Mouse (Mus musculus) left cerebral cortex, postnatal 14 days (tissue): ENCODE results near the gene Ddx56. TPM values are rescaled to one million over a fixed set of nuclear protein-coding genes. Genes with fewer than 3 reads are reported as not detected.

ENCODE experiments used
- DNase-seq, 2 experiments: peaks; one replicate each; pipeline ENCODE4 v3.0.0; 2021 to 2022; ENCODE audit warnings: low spot score in 2 of 2, mixed read lengths in 1 of 2
- intact Hi-C: fragments of 180-260 bp; cut with DNase I; formaldehyde crosslinking; loops from one replicate; pipeline ENCODE4 v1.15.1; 2025
- long read RNA-seq, 2 experiments: library from polyadenylated mRNA; stranded (forward); transcript quantifications; one replicate each; pipeline ENCODE4 v2.0.0; 2021
- total RNA-seq, 2 experiments: library from RNA; stranded (reverse); gene quantifications; 2 replicates each; pipeline ENCODE4 v1.2.3; 2021

The Ddx56 gene
- 10 to 100 TPM; 46.2 to 47.3 TPM for total RNA-seq
- long read RNA-seq, experiment 1, transcript Ddx56-201 (14 exons, 1,956 nt): major isoform, 61 of 79 reads
- long read RNA-seq, experiment 1, partial matches to known transcripts: 0 of 79 reads
- long read RNA-seq, experiment 1, other reads (novel, unspliced or antisense): 18 of 79 reads
- long read RNA-seq, experiment 2, transcript Ddx56-201 (14 exons, 1,956 nt): major isoform, 50 of 70 reads
- long read RNA-seq, experiment 2, partial matches to known transcripts: 4 of 70 reads
- long read RNA-seq, experiment 2, other reads (novel, unspliced or antisense): 16 of 70 reads

DNA sequence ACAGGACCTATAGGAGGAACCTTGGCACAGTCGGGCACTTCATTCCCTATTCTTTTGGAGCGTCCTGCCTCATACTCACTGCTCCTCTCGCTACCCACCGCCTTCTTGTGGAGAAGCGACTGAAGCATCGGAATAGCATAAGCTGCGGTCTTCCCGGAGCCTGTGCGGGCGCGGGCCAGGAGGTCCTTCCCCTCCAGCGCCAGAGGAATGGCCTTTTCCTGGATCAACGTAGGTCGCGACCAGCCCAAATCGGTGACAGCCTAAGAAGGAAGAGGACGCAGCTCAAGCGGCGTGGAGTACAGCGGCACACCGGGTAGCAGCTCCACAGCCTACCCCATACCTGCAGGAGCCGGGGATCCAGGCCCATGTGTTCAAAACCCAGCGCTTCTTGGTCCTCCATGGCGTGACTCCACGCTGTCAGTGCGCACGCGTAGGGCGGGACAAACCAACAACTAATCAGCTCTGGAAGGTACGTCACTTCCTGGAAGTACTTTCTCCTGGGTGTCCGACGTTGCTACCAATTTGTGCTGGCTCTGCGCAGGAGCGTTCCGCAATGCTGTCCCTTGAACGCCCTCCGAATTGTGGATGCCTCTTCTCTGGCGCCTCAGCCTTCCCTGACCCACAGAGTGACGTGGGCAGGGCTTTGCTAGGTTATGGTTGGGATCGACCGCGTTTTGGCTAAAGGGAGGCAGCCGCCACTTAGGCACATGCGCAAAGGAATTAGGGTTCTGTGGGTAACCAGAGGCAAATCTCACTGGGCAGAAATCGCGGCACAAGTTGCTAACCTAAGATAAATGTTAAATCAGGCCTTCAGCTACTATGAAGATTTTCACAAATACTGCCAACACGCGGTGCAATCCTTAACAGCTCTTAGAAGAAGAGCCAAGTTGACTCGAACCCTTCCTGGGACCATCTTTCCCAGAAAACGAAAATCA is at the start of gene Ddx56:
Gene Ddx56 (minus strand): TSS at position 453 of the 935 bp plus-strand sequence.
- intact Hi-C loops: no loop called here
- peak; percentile 92 to 97 for DNase-seq

DNA sequence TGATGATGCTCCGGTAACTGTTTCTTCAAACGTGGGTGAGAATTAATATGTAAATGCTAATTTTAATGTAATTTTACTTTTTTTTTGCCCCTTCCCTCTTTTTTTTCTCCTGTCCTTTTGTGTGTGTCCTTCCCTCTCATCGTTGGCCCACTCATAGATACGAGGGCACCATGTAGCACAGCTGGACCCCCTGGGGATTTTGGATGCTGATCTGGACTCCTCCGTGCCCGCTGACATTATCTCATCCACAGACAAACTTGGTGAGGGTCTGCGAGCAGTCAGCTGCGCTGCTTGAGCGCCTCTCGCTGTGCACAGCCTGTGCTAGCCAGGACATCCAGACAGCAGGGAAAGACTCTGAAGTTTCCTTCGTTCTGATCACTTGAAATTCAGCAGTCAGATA is 49.2 kb upstream of the Ddx56 start:
- intact Hi-C loops: no loop called here
- no peak for DNase-seq

DNA sequence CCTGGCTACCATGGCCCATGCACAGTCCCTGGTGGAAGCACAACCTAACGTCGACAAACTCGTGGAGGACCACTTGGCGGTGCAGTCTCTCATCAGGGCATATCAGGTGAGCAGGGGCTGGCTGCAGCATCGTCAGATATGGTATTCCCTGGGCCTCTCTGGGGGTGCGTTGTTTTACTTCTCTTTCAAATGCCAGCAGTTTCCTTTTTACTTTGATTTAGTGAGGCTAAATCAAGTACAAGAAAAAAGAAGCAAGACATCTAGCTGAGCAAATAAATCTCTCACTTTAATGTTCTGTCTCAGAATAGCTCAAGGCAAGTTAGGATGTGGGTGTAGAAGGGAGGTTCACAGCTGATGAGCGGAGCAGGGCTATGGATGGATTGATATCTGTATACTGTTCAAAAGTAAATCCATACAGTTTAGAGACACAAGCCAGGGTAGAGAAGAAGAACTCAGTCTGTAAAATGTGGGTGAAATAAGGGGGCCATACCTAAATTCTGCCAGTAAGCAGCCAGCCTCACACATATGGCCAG is 46.4 kb upstream of the Ddx56 start:
- intact Hi-C loops: no loop called here
- peak; percentile 21 to 54 for DNase-seq

DNA sequence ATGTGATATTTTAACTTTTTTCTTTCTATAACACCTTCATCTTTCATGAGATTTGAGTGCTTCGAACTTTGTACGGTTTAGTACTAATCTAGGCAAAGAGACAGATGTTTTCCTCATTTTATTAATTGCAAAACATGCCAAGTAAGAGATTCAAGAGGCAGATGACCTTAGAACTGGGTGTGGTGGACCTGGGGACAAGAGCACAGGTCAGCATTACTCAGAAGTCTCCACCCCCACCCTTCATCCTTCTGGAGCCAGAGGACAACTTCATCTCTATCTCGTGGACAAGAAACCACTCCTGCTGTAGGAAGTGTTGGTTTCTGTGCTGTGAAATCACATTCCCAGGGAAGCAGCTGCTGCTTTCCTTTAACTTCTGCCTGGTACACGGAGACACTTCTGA is 40.6 kb upstream of the Ddx56 start:
- no peak for DNase-seq
- intact Hi-C loops: no loop called here

DNA sequence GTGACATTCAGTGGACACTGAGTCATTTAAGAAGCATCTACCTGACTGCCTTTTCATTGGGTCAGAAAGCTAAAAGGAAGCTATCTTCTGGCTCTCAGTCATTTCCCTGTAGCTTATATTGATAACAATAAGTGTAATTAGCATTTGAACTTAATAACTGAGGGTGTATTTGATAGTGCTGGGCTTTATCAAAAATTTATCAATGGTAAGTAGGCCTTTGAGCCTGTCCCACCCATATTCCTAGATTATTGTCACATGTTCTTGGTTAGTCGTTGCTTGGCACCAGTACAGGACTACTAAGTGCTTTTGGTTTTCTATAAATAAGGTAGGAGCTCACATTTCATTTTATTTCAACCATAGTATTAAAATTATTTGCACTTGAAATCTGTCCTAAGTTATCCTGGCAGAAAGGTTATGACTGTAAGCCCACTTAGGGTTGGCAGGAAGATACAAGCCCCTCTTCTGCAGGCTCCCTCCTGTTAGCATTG is 38.4 kb upstream of the Ddx56 start:
- DNase-seq: no peak
- intact Hi-C loops: no loop called here

DNA sequence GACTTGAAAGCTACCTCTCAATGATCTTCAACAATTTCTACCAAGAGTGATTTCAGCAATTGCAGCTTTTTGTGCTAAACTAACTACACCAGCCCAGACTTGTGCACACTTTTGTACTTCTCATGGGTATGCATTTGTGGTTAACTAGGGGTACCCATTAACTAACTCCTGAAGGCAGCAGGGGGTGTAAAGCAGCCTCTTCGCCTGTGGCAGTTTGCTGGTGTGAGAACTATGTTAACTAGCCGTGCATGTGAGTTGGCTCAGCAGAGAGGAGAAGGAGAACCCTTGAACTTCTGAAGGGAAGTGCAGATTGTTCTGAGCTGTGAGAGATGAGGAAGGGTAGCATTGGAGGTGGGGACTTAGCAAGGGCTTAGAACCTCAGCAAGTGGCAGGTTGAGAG is 35.2 kb upstream of the Ddx56 start:
- no peak for DNase-seq
- intact Hi-C loops: no loop called here

DNA sequence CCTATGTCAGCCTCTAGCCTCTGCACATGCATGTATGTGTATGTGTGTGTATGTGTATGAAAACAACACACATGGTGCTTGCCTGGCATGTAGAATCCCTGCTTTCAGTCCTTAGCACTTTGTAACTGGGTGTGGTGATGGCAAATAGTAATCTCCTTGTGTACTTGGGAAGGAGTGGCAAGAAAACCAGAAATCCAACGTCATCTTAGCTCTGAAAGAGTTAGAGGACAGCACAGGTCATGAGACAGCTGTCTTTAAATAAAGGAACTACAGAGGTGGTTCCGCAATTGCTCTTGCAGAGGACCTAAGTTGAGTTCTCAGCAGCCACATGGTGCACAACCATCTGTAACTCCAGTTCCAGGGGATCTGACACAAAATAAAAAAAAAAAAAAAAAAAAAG is 31.9 kb upstream of the Ddx56 start:
- intact Hi-C loops: no loop called here
- no peak for DNase-seq

DNA sequence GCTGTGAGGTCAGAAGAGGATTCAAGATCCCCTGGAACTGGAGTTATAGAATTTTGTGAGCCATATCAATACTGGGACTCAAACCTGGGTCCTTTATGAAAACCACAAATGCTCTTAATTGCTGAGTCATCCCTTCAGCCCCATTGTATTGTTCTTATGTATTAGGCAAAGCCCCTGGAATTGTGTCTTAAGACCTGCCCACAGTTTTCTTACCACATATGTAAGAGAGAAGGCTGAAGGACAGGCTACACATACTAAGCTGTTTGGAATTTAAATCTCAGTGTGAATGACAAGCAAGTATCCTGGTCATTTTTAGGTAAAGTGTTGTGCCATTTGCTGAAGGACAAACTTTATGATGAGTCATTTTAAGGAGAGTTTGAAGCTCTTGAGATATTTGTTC is 28.5 kb upstream of the Ddx56 start:
- intact Hi-C loops: no loop called here
- no peak for DNase-seq

DNA sequence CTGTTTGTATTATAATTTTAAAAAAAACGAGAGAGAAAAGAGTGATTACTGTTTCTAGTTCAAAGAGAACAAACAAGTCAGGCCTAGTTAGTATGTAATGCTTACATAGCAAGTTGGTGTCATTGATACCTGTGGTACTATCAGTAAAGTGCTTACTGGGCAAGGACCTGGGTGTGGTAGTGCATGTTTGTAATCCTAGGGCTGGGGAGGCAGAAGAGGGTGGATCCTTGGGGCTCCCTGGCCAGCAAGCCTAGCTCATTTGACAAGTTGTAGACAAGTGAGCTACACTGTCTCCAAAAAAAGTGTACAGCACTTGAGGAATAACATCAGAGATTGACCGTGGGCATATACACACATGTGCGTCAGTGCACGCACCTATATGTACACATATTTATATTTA is 27.1 kb upstream of the Ddx56 start:
- intact Hi-C loops: no loop called here
- no peak for DNase-seq

DNA sequence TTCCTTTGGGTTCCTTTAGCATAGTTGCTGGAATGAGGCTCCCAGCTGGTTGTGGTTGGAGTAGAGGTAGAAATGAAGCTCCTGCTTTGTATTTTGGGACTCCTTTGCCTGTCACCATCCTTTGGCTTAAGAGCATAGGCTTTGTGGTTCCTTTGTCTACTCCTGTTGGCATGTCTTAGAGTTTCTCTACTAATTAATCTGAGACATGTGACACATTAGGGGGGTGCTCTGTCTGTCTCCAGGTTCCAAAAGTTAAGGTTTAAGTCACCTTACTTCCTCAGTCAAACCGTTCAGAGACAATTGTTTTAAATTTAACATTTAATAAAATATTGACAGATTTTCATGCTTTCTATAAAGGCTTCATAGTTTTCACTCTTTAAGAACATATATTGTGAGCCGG is 26.0 kb upstream of the Ddx56 start:
- DNase-seq: no peak
- intact Hi-C loops: no loop called here

DNA sequence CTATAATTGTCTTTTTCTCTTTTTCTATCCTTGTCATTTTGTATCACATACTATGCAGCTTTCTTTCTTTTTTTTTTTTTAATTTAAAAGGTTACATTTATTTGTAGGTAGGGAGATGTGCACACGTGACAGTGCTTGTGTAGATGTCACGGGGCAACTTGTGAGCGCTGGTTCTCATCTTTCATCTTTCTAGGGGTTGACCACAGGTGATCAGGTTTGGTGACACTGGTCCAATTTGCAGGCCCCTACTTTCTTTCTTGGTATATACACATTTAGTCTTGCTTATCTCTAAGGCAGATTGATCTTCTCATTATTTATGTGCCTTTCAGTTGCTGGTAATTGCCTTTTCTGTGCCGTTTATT is 25.4 kb upstream of the Ddx56 start:
- intact Hi-C loops: no loop called here
- DNase-seq: no peak

DNA sequence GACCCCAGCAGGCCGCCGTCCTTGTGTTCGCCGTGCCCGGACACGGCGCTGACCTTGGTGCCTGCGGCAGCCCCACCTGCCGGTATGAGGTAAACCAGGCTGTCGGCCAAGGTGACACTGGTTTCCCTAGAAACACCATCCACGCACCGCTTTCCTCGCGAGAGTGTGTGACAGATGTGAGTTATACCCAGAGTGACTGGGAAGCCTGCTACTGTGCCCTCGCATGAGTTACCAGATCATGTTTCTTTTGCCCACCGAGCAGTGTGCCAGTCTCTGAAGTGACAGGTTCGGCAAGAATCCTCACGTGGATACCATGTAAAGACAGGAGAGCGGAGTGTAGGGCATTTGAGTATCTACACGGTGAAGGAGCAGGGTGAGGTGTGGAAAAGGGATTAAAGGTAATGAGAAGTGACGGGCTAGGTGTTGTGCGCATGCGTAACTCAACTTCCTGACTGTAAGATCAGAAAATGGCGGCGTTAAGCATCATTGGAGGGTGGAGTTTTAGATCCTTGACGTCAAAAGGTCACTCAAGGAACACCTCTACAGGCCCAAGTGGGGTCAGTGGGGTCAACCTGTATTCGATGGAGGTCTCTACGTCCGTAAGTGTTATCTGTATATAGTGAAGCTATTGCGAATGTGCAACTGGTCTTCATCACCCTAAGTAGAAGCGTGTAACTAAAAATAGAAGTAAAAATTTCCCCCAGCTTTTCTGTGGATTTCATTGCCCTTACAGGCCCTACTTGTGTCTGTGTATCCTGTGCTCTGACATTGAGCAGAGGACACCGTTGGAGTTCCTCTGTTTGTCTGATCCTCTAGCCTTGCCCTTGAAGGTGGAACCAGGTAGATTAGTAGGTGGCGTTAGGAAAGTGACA is 24.8 kb upstream of the Ddx56 start:
- intact Hi-C loops: no loop called here
- peak; percentile 71 to 91 for DNase-seq

DNA sequence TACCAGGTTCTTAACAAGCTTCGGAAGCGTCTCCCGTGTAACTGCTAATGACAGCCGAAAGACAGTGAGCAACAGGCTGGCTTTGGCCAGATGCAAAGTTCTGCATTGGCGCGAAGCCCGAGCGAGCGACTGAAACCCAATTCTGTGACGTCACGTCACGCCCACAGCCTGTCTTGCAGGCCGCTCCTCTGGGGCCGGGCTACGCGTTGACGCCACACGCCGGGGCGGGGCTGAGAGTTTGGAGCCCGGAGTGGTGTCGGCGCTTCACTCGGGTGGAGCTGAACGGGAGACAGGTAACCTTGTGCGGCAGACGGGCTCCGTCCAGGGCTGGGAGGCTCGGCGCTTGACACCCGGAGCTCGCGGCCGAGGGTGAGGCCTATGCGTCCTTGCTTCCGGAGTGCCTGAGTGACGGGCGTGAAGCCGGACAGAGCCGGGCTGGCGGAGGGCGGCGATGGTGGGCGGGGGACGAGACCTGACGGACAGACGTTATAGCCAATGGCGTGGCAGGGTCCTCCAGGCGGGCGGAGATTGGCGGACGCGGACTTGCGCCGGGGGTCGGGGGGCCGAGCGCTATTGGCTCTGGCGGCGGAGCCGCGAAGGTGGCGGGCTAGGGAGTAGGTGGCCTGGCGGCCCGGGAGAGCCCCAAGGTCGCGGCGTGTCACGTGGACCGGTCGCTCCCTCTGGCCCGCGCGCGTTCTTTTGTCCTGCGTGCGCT is 24.0 kb upstream of the Ddx56 start, which contains the start of gene Ogdh:
Gene Ogdh (plus strand): TSS at position 233 of the 715 bp plus-strand sequence.
- peak; percentile 98 for DNase-seq
- intact Hi-C loops: no loop called here

DNA sequence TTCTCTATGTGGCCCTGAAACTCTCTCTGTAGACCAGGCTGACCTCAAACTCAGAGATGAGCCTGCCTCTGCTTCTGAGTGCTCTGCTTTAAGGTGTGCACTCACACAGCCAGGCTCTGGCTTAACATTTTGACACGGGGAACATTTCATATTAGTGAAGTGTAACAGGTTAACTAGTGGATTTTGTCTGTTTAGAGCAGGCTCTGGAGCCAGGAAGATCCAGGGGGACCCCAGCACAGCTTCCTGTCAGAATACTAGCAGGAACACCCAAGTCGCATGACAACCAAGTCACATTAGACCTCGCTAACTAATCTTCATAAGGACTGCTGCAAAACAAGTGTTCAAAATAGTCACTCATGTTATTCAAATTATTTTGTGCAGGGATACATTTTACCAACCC is 23.3 kb upstream of the Ddx56 start:
- no peak for DNase-seq
- intact Hi-C loops: no loop called here

DNA sequence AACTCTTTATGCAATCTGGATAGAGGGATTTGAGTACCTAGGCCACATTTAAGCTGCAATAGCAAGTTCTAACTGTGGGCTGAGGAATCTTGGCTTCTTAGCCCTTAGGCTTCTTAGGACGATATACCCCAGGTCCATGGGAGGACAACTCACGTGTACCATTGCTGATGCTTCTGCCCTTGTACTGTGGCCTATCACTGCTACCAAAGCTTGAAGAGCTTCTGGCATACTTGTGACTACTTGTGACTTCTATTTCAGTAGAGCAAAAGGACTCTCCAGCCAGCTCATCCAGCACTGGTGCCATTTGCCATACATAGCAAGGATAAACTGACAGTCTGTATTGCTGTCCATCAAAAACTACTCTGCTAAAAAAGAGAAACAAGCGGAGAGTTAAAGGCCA is 22.6 kb upstream of the Ddx56 start:
- DNase-seq: no peak
- intact Hi-C loops: no loop called here

DNA sequence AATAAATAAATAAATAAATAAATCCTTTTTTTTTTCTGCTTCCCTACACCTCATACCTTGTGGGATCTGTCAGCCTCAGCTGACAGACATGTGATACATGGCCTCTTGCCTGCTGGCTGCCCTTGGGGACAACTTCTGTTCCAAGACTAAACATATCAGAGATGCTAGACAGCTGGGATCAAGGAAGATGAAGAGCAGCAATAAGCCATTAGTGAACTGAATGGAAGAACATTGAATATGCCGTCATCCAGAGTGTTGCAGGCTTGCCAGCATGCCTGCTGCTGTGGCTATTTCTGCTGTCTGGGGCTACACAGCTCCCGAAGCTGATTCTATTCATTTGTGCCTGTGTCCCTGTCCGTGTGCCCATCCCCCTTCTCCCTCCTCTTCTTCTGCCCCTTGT is 15.4 kb upstream of the Ddx56 start:
- intact Hi-C loops: no loop called here
- no peak for DNase-seq

DNA sequence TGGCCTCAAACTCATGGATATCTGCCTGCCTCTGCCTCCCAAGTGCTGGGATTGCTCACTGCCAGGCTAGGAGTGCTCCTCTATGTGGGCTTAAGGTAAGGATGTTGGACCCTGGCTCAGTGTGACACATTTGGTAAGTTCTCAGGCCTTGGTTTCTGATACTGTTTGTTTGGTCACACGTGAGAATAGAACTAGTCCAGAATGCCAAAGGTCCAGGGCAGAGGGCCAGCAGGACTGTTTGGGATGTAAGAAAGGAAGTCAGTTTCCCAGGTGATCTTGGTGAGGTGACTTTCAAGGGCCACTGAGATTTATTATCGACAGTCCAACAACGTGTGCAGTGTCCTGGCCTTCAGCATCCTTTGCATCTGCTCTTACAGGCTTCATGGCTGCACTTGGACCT is 8.9 kb upstream of the Ddx56 start:
- DNase-seq: no peak
- intact Hi-C loops: no loop called here

DNA sequence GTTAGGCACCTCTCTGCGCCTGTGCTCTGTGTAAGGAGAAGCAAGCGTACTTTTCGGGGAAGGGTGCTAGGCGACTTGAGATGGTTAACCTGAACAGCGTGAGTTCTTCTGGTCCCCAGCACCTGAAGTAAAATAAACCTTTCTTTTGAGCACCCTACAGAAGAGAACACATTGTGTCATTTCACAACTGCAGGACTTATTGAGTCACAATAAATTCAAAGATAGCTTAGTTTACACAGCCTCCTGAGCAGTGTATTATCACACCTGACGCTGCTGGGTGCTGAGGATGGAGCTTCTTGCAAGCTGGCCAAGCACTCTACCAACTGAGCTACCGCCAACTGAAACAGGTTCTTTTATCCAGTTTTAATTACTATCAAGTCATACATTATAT is 7.5 kb upstream of the Ddx56 start:
- intact Hi-C loops: no loop called here
- no peak for DNase-seq
